Mouse (Mus musculus): ENCODE measurements at regions not wholly inside any gene's neighbourhood (a gene's known extent, or its start where the extent isn't known, plus 50 kb on each side); places are given as distances from the start of the nearest gene placed in this dataset.

DNA sequence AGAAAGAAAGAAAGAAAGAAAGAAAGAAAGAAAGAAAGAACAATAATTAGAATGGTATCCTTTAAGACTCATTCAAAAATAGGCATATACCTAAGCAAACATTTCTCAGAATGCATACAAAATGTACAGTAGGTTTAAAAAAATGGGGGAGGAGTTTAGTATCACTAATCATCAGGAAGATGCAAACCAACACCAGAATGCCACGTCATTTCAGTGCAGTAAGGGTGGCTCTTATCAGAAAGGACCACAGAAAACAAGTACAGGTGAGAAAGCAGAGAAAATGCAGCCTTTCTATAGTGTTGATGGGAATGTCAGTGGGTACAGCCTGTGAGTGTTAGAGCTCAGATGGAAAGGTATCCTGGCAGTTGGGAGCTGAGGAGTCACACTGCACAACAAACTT is 55.6 kb upstream of the Gm47985 start:
- TF ChIP-seq CTCF (IDR thresholded peaks at IDR 0.05; ENCODE audit: low read depth, low read length) (no peak), POLR2A (IDR thresholded peaks at IDR 0.05; ENCODE audit: borderline replicate concordance, low read depth, low read length) (no peak)

Data from bone marrow macrophage, adult 2 months (primary cell).